Mouse (Mus musculus) liver, adult 2 months (tissue): ENCODE measurements at regions not wholly inside any gene's neighbourhood (a gene's known extent, or its start where the extent isn't known, plus 50 kb on each side); places are given as distances from the start of the nearest gene placed in this dataset.

Experiments used
- DNase-seq: peaks from one replicate; pipeline ENCODE4 v3.0.0-alpha.2; 2011; ENCODE audit warnings: low read depth, low spot score; ENCODE audit errors: extremely low read depth
- H3K27ac ChIP-seq: fragments of 200-500 bp; replicated peaks from 2 replicates; pipeline ENCODE4 v1.5.1; 2012; ENCODE audit warnings: low read depth, mild to moderate bottlenecking, control low read depth, inconsistent platforms, low read length; ENCODE audit not compliant: insufficient read depth
- H3K27me3 ChIP-seq: fragments of 200-500 bp; 2 replicates; pipeline ENCODE4 v1.6.1; 2012; ENCODE audit warnings: mild to moderate bottlenecking, moderate library complexity, low read length, inconsistent platforms; ENCODE audit not compliant: control insufficient read depth, insufficient read depth
- H3K36me3 ChIP-seq: fragments of 200-500 bp; 2 replicates; pipeline ENCODE4 v1.6.1; 2012; ENCODE audit warnings: low read length, inconsistent platforms; ENCODE audit not compliant: control insufficient read depth, insufficient read depth
- H3K4me1 ChIP-seq: fragments of 200-500 bp; 2 replicates; pipeline ENCODE4 v1.6.1; 2011; ENCODE audit warnings: low read length; ENCODE audit not compliant: control insufficient read depth, insufficient read depth
- H3K4me3 ChIP-seq: fragments of 200-500 bp; 2 replicates; pipeline ENCODE4 v1.5.1; 2011; ENCODE audit warnings: low read depth, mild to moderate bottlenecking, control low read depth, low read length, moderate library complexity; ENCODE audit not compliant: insufficient read depth
- H3K79me2 ChIP-seq: fragments of 200-500 bp; 2 replicates; pipeline ENCODE4 v1.6.1; 2012; ENCODE audit warnings: inconsistent platforms, mild to moderate bottlenecking, low read length, moderate library complexity; ENCODE audit not compliant: control insufficient read depth, insufficient read depth
- H3K9ac ChIP-seq: fragments of 200-500 bp; 2 replicates; pipeline ENCODE4 v1.6.1; 2012; ENCODE audit warnings: low read depth, mild to moderate bottlenecking, control low read depth, inconsistent platforms, low read length
- CTCF ChIP-seq: fragments of 200-500 bp; IDR thresholded peaks from 2 replicates; pipeline ENCODE4 v1.5.1; 2011; ENCODE audit warnings: low read depth, low read length, control low read depth
- POLR2A ChIP-seq: fragments of 200-500 bp; IDR thresholded peaks from 2 replicates; pipeline ENCODE4 v1.6.1; 2011; ENCODE audit warnings: low read length, control low read depth; ENCODE audit not compliant: insufficient read depth; ENCODE audit errors: extremely low read depth
- WGBS: fragments of 180-500 bp; shearing (Covaris S2); methylation state at CpG from one replicate; pipeline ENCODE4 v1.1.7; 2018; 5-methylcytosine and 5-hydroxymethylcytosine counted together

GRCm38 (mm10) chr13:83737031-83737825 lies 233.4 kb downstream of the Mef2c start:
- Histone ChIP-seq H3K27me3 (peaks cover 24% of the 10 kb centered on the region), H3K36me3 (no peaks in the 10 kb centered on the region), H3K79me2 (no peaks in the 10 kb centered on the region), H3K4me1 (no peaks in the 10 kb centered on the region; the same call in 1 of the 2 replicates), H3K27ac (no peak overlapping the region), H3K9ac (no peak overlapping the region), H3K4me3 (no peak overlapping the region)
- TF ChIP-seq CTCF: no peak
- no peak for TF ChIP-seq POLR2A
- DNase-seq: no peak
- 6% methylated on average over 9 of the region's 9 CpGs for WGBS

GRCm38 (mm10) chr13:83737826-83738527 lies 234.1 kb downstream of the Mef2c start:
- DNase-seq: no peak
- Histone ChIP-seq H3K79me2 (no peaks in the 10 kb centered on the region), H3K27me3 (peaks cover 19% of the 10 kb centered on the region; the same call in 1 of the 2 replicates), H3K27ac (no peak overlapping the region), H3K36me3 (no peaks in the 10 kb centered on the region), H3K9ac (no peak overlapping the region), H3K4me3 (no peak overlapping the region), H3K4me1 (no peaks in the 10 kb centered on the region; the same call in 1 of the 2 replicates)
- 4% methylated on average over 27 of the region's 27 CpGs for WGBS
- TF ChIP-seq CTCF: no peak
- no peak for TF ChIP-seq POLR2A

- WGBS: 8% methylated on average over 12 of the region's 12 CpGs
- Histone ChIP-seq H3K4me3 (no peak overlapping the region), H3K36me3 (no peaks in the 10 kb centered on the region), H3K27me3 (peaks cover 17% of the 10 kb centered on the region; the same call in 1 of the 2 replicates), H3K4me1 (no peaks in the 10 kb centered on the region; the same call in 1 of the 2 replicates), H3K27ac (no peak overlapping the region), H3K9ac (no peak overlapping the region), H3K79me2 (no peaks in the 10 kb centered on the region)
- DNase-seq: no peak
- TF ChIP-seq CTCF (no peak), POLR2A (no peak)
Measured at GRCm38 (mm10) chr13:83738528-83738981, 234.7 kb downstream of the Mef2c start.

DNA sequence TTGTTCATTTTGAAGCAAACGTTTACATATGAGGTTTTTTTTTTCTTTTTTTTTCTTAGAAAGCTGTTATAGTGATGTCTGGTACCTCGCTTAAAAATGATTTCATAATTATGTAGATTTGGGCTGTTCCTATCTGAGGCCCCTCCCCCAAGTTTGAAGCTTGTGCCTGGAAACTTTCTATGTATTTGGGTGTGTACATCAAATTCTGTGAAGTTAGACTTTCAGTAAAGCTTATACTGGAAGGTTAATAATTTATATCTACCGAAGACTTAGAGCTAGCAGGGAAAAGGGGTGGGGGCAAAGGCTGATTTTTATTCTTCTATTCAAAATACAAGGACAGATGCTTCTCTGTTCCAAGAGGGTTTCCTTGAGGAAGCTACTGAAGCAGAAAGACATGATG lies 235.3 kb downstream of the Mef2c start:
- no peak overlapping the region for H3K27ac ChIP-seq
- H3K9ac ChIP-seq: no peak overlapping the region
- no peaks in the 10 kb centered on the region for H3K36me3 ChIP-seq
- WGBS: 17% methylated on average over 3 of the region's 3 CpGs
- no peak for DNase-seq
- H3K27me3 ChIP-seq: peaks cover 15% of the 10 kb centered on the region; the same call in 1 of the 2 replicates
- TF ChIP-seq POLR2A (no peak), CTCF (no peak)
- no peak overlapping the region for H3K4me3 ChIP-seq
- no peaks in the 10 kb centered on the region for H3K79me2 ChIP-seq
- no peaks in the 10 kb centered on the region; the same call in 1 of the 2 replicates for H3K4me1 ChIP-seq

DNA sequence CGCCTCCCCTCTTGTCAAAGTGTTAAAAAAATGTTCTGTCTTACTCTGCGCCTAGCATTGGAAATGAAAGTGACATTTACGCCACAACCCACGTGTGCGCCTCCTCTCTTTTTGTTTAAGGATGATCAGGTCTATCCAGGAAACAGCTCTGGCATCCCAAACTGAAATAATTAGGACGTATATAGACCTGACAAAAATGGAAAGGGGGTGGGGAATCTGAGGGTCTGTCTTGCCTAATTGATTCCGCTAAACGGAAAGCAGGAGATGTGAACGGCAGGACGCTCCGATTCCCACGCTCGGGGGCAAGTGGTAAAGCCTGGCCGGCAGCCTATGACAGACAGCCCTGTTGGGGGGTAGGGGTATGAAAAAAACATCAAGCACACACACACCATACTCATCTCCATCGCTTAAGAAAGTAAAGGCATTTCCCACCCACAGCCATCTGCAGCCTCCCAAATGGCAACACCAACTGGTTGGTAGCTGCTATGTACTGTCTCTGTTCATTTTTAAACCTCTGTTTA lies 235.8 kb downstream of the Mef2c start:
- no peak overlapping the region for H3K4me3 ChIP-seq
- H3K27me3 ChIP-seq: peaks cover 15% of the 10 kb centered on the region; the same call in 1 of the 2 replicates
- TF ChIP-seq CTCF (no peak), POLR2A (no peak)
- H3K4me1 ChIP-seq: no peaks in the 10 kb centered on the region; the same call in 1 of the 2 replicates
- no peaks in the 10 kb centered on the region for H3K79me2 ChIP-seq
- H3K27ac ChIP-seq: no peak overlapping the region
- WGBS: 6% methylated on average over 15 of the region's 15 CpGs
- DNase-seq: no peak
- H3K9ac ChIP-seq: no peak overlapping the region
- H3K36me3 ChIP-seq: no peaks in the 10 kb centered on the region
